Comparison of ENCODE assay signal across 9 mouse cellular contexts in the genomic region with DNA sequence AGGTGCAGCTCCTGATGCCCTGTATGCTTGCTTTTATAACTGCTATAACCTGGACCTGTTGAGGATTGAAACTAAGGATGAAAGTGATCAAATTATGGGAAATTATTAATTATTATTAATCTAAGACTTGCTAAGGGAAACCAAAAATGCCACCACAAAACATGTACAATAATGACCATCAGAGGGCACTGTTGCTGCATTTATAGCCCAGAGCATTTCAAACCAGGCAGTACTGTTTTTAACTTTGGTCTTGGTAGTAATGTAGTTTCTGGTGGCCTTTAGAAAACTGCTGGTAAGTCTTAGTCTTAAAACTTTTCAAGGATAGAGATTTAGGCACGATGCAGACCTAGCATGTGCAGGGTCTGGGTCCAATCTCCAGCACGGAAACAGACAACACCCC. TPM values are rescaled to one million over a fixed set of nuclear protein-coding genes. Genes with fewer than 3 reads are reported as not detected.
A peak's percentile ranks its signal among the peaks of the same experiment; 100 is the strongest.
DNase-seq lines count a peak whose midpoint lies in the region; ATAC-seq and TF ChIP-seq lines count a peak whose summit lies in the region.
"Had no signal": no experiment of that assay in that cellular context is flagged by ENCODE, and none has a peak within 500 bp of the region (broad histone marks: within the 10 kb centered on the region; RNA-seq: fewer than 3 reads in every experiment).

No protein-coding gene starts in this region.

- WGBS in liver, embryonic 11.5 days: 48% methylated on average over 2 of the region's 2 CpGs
- 45% methylated on average over 2 of the region's 2 CpGs for WGBS in bone marrow, adult 2 months
- WGBS in liver, embryonic 13.5 days (ENCODE audit: insufficient replicate concordance): 42% methylated on average over 2 of the region's 2 CpGs
- 51% methylated on average over 2 of the region's 2 CpGs for WGBS in stomach, postnatal 0 days

- no peak for TF ChIP-seq EP300 in stomach, postnatal 0 days (optimal IDR thresholded peaks at IDR 0.05)

- no peak overlapping the region for H3K9ac ChIP-seq in liver, embryonic 11.5 days (ENCODE audit: low read depth, low read length)
- H3K9ac ChIP-seq in liver, embryonic 13.5 days: no peak overlapping the region
- no peak overlapping the region for H3K9ac ChIP-seq in stomach, postnatal 0 days (ENCODE audit: low read length)
- H3K9ac ChIP-seq: neural tube, embryonic 13.5 days had no signal

- H3K36me3 ChIP-seq in liver, embryonic 11.5 days (ENCODE audit: control insufficient read depth, insufficient read depth, low read length): no peaks in the 10 kb centered on the region
- H3K36me3 ChIP-seq in liver, embryonic 13.5 days: no peaks in the 10 kb centered on the region
- no peaks in the 10 kb centered on the region for H3K36me3 ChIP-seq in stomach, postnatal 0 days (ENCODE audit: control insufficient read depth, insufficient read depth, low read length)
- H3K36me3 ChIP-seq: neural tube, embryonic 13.5 days had no signal

- ATAC-seq in liver, embryonic 11.5 days (replicated peaks; ENCODE audit: low FRiP score): no peak
- peak; percentile 53 for ATAC-seq in erythroid progenitor cell, adult 5-6 weeks (replicated peaks; ENCODE audit: low FRiP score, poor library complexity, severe bottlenecking)
- ATAC-seq in liver, embryonic 13.5 days (ENCODE audit: low read depth): no peak
- no peak for ATAC-seq in stomach, postnatal 0 days (ENCODE audit: low FRiP score, low TSS enrichment)

- H3K4me3 ChIP-seq in liver, embryonic 11.5 days (ENCODE audit: low read depth, low read length): no peak overlapping the region
- no peak overlapping the region for H3K4me3 ChIP-seq in bone marrow, adult 2 months (replicated peaks; ENCODE audit: control insufficient read depth, low read depth, low read length)
- no peak overlapping the region for H3K4me3 ChIP-seq in liver, embryonic 13.5 days (replicated peaks)
- no peak overlapping the region for H3K4me3 ChIP-seq in stomach, postnatal 0 days (ENCODE audit: low read depth, low read length)
- H3K4me3 ChIP-seq: neural tube, embryonic 13.5 days had no signal

- no peaks in the 10 kb centered on the region; the same call in 1 of the 2 replicates for H3K4me1 ChIP-seq in liver, embryonic 11.5 days (replicated peaks; ENCODE audit: control insufficient read depth, insufficient read depth, low read length)
- no peaks in the 10 kb centered on the region; the same call in 1 of the 2 replicates for H3K4me1 ChIP-seq in bone marrow, adult 2 months (ENCODE audit: control insufficient read depth, insufficient read depth, low read length)
- H3K4me1 ChIP-seq in liver, embryonic 13.5 days (replicated peaks): peaks cover 38% of the 10 kb centered on the region
- no peaks in the 10 kb centered on the region for H3K4me1 ChIP-seq in stomach, postnatal 0 days (replicated peaks; ENCODE audit: control insufficient read depth, insufficient read depth)

- peak; percentile 50 for TF ChIP-seq CTCF in bone marrow, adult 2 months (IDR thresholded peaks at IDR 0.05; ENCODE audit: control insufficient read depth, insufficient read depth, low read length)
- TF ChIP-seq CTCF in stomach, postnatal 0 days (IDR thresholded peaks at IDR 0.05; ENCODE audit: low read depth): peak; percentile 85

- no peaks in the 10 kb centered on the region for H3K9me3 ChIP-seq in liver, embryonic 11.5 days (ENCODE audit: control insufficient read depth, low read length)
- H3K9me3 ChIP-seq in liver, embryonic 13.5 days (replicated peaks): no peaks in the 10 kb centered on the region
- no peaks in the 10 kb centered on the region for H3K9me3 ChIP-seq in stomach, postnatal 0 days (ENCODE audit: control insufficient read depth, low read length)
- H3K9me3 ChIP-seq: neural tube, embryonic 13.5 days had no signal

- peak; percentile 54 to 91 for DNase-seq in adrenal gland, adult (ENCODE audit: inconsistent age in 2 of 2, low spot score in 1 of 2)
- DNase-seq in adrenal gland, adult 8-10 months: no peak
- peak; percentile 50 for DNase-seq in liver
- no peak for DNase-seq in liver, embryonic 11.5 days (ENCODE audit: low spot score)
- peak; percentile 47 for DNase-seq in liver, embryonic 13.5 days
- peak; percentile 57 for DNase-seq in stomach, postnatal 0 days (ENCODE audit: low spot score)

- H3K27ac ChIP-seq in liver, embryonic 11.5 days (ENCODE audit: low read depth, low read length): no peak overlapping the region
- H3K27ac ChIP-seq in bone marrow, adult 2 months (ENCODE audit: control insufficient read depth, insufficient read depth, low read depth, low read length, poor library complexity): no peak overlapping the region
- H3K27ac ChIP-seq in liver, embryonic 13.5 days: 0 out of 2 replicates have a peak overlapping the region, but pooled peaks have one; percentile 19
- H3K27ac ChIP-seq in stomach, postnatal 0 days (replicated peaks): no peak overlapping the region
- H3K27ac ChIP-seq: neural tube, embryonic 13.5 days had no signal

- H3K27me3 ChIP-seq in liver, embryonic 11.5 days (replicated peaks; ENCODE audit: control insufficient read depth, insufficient read depth, low read length): no peaks in the 10 kb centered on the region
- H3K27me3 ChIP-seq in liver, embryonic 13.5 days: no peaks in the 10 kb centered on the region
- no peaks in the 10 kb centered on the region for H3K27me3 ChIP-seq in stomach, postnatal 0 days (ENCODE audit: control insufficient read depth, insufficient read depth, low read length)
- H3K27me3 ChIP-seq: neural tube, embryonic 13.5 days had no signal

- no peak overlapping the region for H3K4me2 ChIP-seq in liver, embryonic 11.5 days
- no peak overlapping the region for H3K4me2 ChIP-seq in liver, embryonic 13.5 days
- no peak overlapping the region for H3K4me2 ChIP-seq in stomach, postnatal 0 days (replicated peaks; ENCODE audit: low read depth)
- H3K4me2 ChIP-seq: neural tube, embryonic 13.5 days had no signal

- TF ChIP-seq POLR2A in bone marrow, adult 2 months (IDR thresholded peaks at IDR 0.05; ENCODE audit: borderline replicate concordance, control insufficient read depth, low read depth, low read length): no peak

RNA-seq across cellular contexts. Expression of gene Bod1, which starts 3.7 kb away (rescaled TPM):
- total RNA-seq in adrenal gland, adult 8-10 months (2022): 10 to 100 TPM; 61.7 to 72.4 (median 68.6) TPM
- polyA plus RNA-seq in liver, embryonic 11.5 days (2014; fragmentation: Nextera tagmentation; extraction: Ambion mirVana): 39.7 and 40.1 TPM in 2 replicates
- polyA plus RNA-seq in bone marrow, adult 2 months (2011; ENCODE audit: insufficient read depth, insufficient read length, low replicate concordance, missing spikeins): 6.3 and 18.0 TPM in 2 replicates
- 3.4 and 4.7 TPM in 2 replicates for total RNA-seq in erythroid progenitor cell, adult 5-6 weeks (2015; ENCODE audit: low replicate concordance)
- total RNA-seq in erythroid progenitor cell, adult 5-6 weeks (2017; ENCODE audit: low replicate concordance): 0.61 and 3.1 TPM in 2 replicates
- 14.5 and 15.8 TPM in 2 replicates for polyA plus RNA-seq in liver, embryonic 13.5 days (2015; fragmentation: Nextera tagmentation; extraction: Ambion mirVana)
- polyA plus RNA-seq in stomach, postnatal 0 days (2015; fragmentation: Nextera tagmentation; extraction: Ambion mirVana): 62.1 and 65.2 TPM in 2 replicates

Comparison
In these comparisons a context has a peak if more than half of its experiments do, and no peak if none do; other contexts are left out.
1. DNase-seq: peak in adrenal gland, adult (2 of 2), liver (single experiment), liver, embryonic 13.5 days (single experiment) and stomach, postnatal 0 days (single experiment); none in adrenal gland, adult 8-10 months (single experiment) and liver, embryonic 11.5 days (single experiment).